Mouse (Mus musculus): ENCODE measurements at regions not wholly inside any gene's neighbourhood (a gene's known extent, or its start where the extent isn't known, plus 50 kb on each side); places are given as distances from the start of the nearest gene placed in this dataset.

- Histone ChIP-seq H3K4me3 (ENCODE audit: low read depth, low read length) (no peak overlapping the region), H3K27ac (ENCODE audit: low read depth, low read length) (no peak overlapping the region), H3K4me2 (ENCODE audit: low read depth) (no peak overlapping the region), H3K4me1 (ENCODE audit: control insufficient read depth, insufficient read depth, low read length) (no peaks in the 10 kb centered on the region), H3K36me3 (ENCODE audit: control insufficient read depth, insufficient read depth, low read length) (no peaks in the 10 kb centered on the region), H3K9me3 (ENCODE audit: control insufficient read depth, low read length) (no peaks in the 10 kb centered on the region), H3K9ac (ENCODE audit: low read length) (no peak overlapping the region), H3K27me3 (ENCODE audit: control insufficient read depth, insufficient read depth, low read length) (no peaks in the 10 kb centered on the region)
- no peak for ATAC-seq (ENCODE audit: insufficient read depth, low FRiP score, low TSS enrichment)
- no peak for DNase-seq (ENCODE audit: low spot score)
- WGBS, result 88% methylated on average over 13 of the region's 13 CpGs
Measured at GRCm38 (mm10) chr14:99521954-99522523, 223.5 kb downstream of the Klf5 start.

GRCm38 (mm10) chr14:99535781-99536180, 237.3 kb downstream of the Klf5 start:
- H3K9me3 ChIP-seq (ENCODE audit: control insufficient read depth, low read length), result no peaks in the 10 kb centered on the region
- H3K4me2 ChIP-seq (ENCODE audit: low read depth), result no peak overlapping the region
- no peaks in the 10 kb centered on the region for H3K36me3 ChIP-seq (ENCODE audit: control insufficient read depth, insufficient read depth, low read length)
- DNase-seq (ENCODE audit: low spot score) (no peak), ATAC-seq (ENCODE audit: insufficient read depth, low FRiP score, low TSS enrichment) (no peak)
- H3K27ac ChIP-seq (ENCODE audit: low read depth, low read length), result no peak overlapping the region
- 91% methylated on average over 6 of the region's 6 CpGs for WGBS
- no peaks in the 10 kb centered on the region for H3K4me1 ChIP-seq (ENCODE audit: control insufficient read depth, insufficient read depth, low read length)
- H3K4me3 ChIP-seq (ENCODE audit: low read depth, low read length), result no peak overlapping the region
- H3K9ac ChIP-seq (ENCODE audit: low read length), result no peak overlapping the region
- H3K27me3 ChIP-seq (ENCODE audit: control insufficient read depth, insufficient read depth, low read length), result no peaks in the 10 kb centered on the region

- no peak overlapping the region for H3K4me2 ChIP-seq (ENCODE audit: low read depth)
- no peak overlapping the region for H3K4me3 ChIP-seq (ENCODE audit: low read depth, low read length)
- no peak overlapping the region for H3K27ac ChIP-seq (ENCODE audit: low read depth, low read length)
- DNase-seq (ENCODE audit: low spot score), result no peak
- WGBS, result 79% methylated on average over 1 of the region's 1 CpGs
- H3K36me3 ChIP-seq (ENCODE audit: control insufficient read depth, insufficient read depth, low read length), result no peaks in the 10 kb centered on the region
- no peaks in the 10 kb centered on the region for H3K4me1 ChIP-seq (ENCODE audit: control insufficient read depth, insufficient read depth, low read length)
- ATAC-seq (ENCODE audit: insufficient read depth, low FRiP score, low TSS enrichment), result no peak
- no peaks in the 10 kb centered on the region for H3K9me3 ChIP-seq (ENCODE audit: control insufficient read depth, low read length)
- no peaks in the 10 kb centered on the region for H3K27me3 ChIP-seq (ENCODE audit: control insufficient read depth, insufficient read depth, low read length)
- no peak overlapping the region for H3K9ac ChIP-seq (ENCODE audit: low read length)
Measured at GRCm38 (mm10) chr14:99537286-99537685, 238.8 kb downstream of the Klf5 start.

- Histone ChIP-seq H3K4me1 (ENCODE audit: control insufficient read depth, insufficient read depth, low read length) (no peaks in the 10 kb centered on the region), H3K4me2 (ENCODE audit: low read depth) (no peak overlapping the region), H3K9me3 (ENCODE audit: control insufficient read depth, low read length) (no peaks in the 10 kb centered on the region), H3K27ac (ENCODE audit: low read depth, low read length) (no peak overlapping the region), H3K4me3 (ENCODE audit: low read depth, low read length) (no peak overlapping the region), H3K36me3 (ENCODE audit: control insufficient read depth, insufficient read depth, low read length) (no peaks in the 10 kb centered on the region), H3K27me3 (ENCODE audit: control insufficient read depth, insufficient read depth, low read length) (no peaks in the 10 kb centered on the region), H3K9ac (ENCODE audit: low read length) (no peak overlapping the region)
- DNase-seq (ENCODE audit: low spot score) (no peak), ATAC-seq (ENCODE audit: insufficient read depth, low FRiP score, low TSS enrichment) (no peak)
Measured at GRCm38 (mm10) chr14:99541716-99542115, 243.2 kb downstream of the Klf5 start.

GRCm38 (mm10) chr14:99547931-99548330, 249.4 kb downstream of the Klf5 start:
- Histone ChIP-seq H3K9me3 (ENCODE audit: control insufficient read depth, low read length) (no peaks in the 10 kb centered on the region), H3K27me3 (ENCODE audit: control insufficient read depth, insufficient read depth, low read length) (no peaks in the 10 kb centered on the region), H3K4me3 (ENCODE audit: low read depth, low read length) (no peak overlapping the region), H3K36me3 (ENCODE audit: control insufficient read depth, insufficient read depth, low read length) (no peaks in the 10 kb centered on the region), H3K4me1 (ENCODE audit: control insufficient read depth, insufficient read depth, low read length) (no peaks in the 10 kb centered on the region), H3K4me2 (ENCODE audit: low read depth) (no peak overlapping the region), H3K9ac (ENCODE audit: low read length) (no peak overlapping the region), H3K27ac (ENCODE audit: low read depth, low read length) (no peak overlapping the region)
- WGBS, result 96% methylated on average over 6 of the region's 6 CpGs
- ATAC-seq (ENCODE audit: insufficient read depth, low FRiP score, low TSS enrichment) (no peak), DNase-seq (ENCODE audit: low spot score) (no peak)

- H3K4me2 ChIP-seq (ENCODE audit: low read depth), result no peak overlapping the region
- ATAC-seq (ENCODE audit: insufficient read depth, low FRiP score, low TSS enrichment), result no peak
- WGBS, result 89% methylated on average over 14 of the region's 14 CpGs
- H3K27me3 ChIP-seq (ENCODE audit: control insufficient read depth, insufficient read depth, low read length), result no peaks in the 10 kb centered on the region
- H3K36me3 ChIP-seq (ENCODE audit: control insufficient read depth, insufficient read depth, low read length), result no peaks in the 10 kb centered on the region
- no peaks in the 10 kb centered on the region for H3K9me3 ChIP-seq (ENCODE audit: control insufficient read depth, low read length)
- no peak overlapping the region for H3K4me3 ChIP-seq (ENCODE audit: low read depth, low read length)
- no peaks in the 10 kb centered on the region for H3K4me1 ChIP-seq (ENCODE audit: control insufficient read depth, insufficient read depth, low read length)
- H3K9ac ChIP-seq (ENCODE audit: low read length), result no peak overlapping the region
- DNase-seq (ENCODE audit: low spot score), result no peak
- H3K27ac ChIP-seq (ENCODE audit: low read depth, low read length), result no peak overlapping the region
Measured at GRCm38 (mm10) chr14:99548363-99549248, 250.1 kb downstream of the Klf5 start.

- Histone ChIP-seq H3K36me3 (ENCODE audit: control insufficient read depth, insufficient read depth, low read length) (no peaks in the 10 kb centered on the region), H3K27ac (ENCODE audit: low read depth, low read length) (no peak overlapping the region), H3K9ac (ENCODE audit: low read length) (no peak overlapping the region), H3K4me2 (ENCODE audit: low read depth) (no peak overlapping the region), H3K9me3 (ENCODE audit: control insufficient read depth, low read length) (no peaks in the 10 kb centered on the region), H3K4me1 (ENCODE audit: control insufficient read depth, insufficient read depth, low read length) (no peaks in the 10 kb centered on the region), H3K4me3 (ENCODE audit: low read depth, low read length) (no peak overlapping the region), H3K27me3 (ENCODE audit: control insufficient read depth, insufficient read depth, low read length) (no peaks in the 10 kb centered on the region)
- WGBS, result 87% methylated on average over 9 of the region's 9 CpGs
- ATAC-seq (ENCODE audit: insufficient read depth, low FRiP score, low TSS enrichment), result no peak
- no peak for DNase-seq (ENCODE audit: low spot score)
Measured at GRCm38 (mm10) chr14:99564024-99564423, 265.5 kb downstream of the Klf5 start.

- Histone ChIP-seq H3K27me3 (ENCODE audit: control insufficient read depth, insufficient read depth, low read length) (no peaks in the 10 kb centered on the region), H3K27ac (ENCODE audit: low read depth, low read length) (no peak overlapping the region), H3K4me2 (ENCODE audit: low read depth) (no peak overlapping the region), H3K9ac (ENCODE audit: low read length) (no peak overlapping the region), H3K36me3 (ENCODE audit: control insufficient read depth, insufficient read depth, low read length) (no peaks in the 10 kb centered on the region), H3K4me3 (ENCODE audit: low read depth, low read length) (no peak overlapping the region), H3K4me1 (ENCODE audit: control insufficient read depth, insufficient read depth, low read length) (no peaks in the 10 kb centered on the region), H3K9me3 (ENCODE audit: control insufficient read depth, low read length) (no peaks in the 10 kb centered on the region)
- ATAC-seq (ENCODE audit: insufficient read depth, low FRiP score, low TSS enrichment), result no peak
- no peak for DNase-seq (ENCODE audit: low spot score)
- WGBS, result 85% methylated on average over 2 of the region's 2 CpGs
Measured at GRCm38 (mm10) chr14:99574146-99574545, 275.7 kb downstream of the Klf5 start.

GRCm38 (mm10) chr14:99578665-99579064, 280.2 kb downstream of the Klf5 start:
- Histone ChIP-seq H3K27ac (ENCODE audit: low read depth, low read length) (no peak overlapping the region), H3K4me1 (ENCODE audit: control insufficient read depth, insufficient read depth, low read length) (no peaks in the 10 kb centered on the region), H3K4me3 (ENCODE audit: low read depth, low read length) (no peak overlapping the region), H3K9ac (ENCODE audit: low read length) (no peak overlapping the region), H3K9me3 (ENCODE audit: control insufficient read depth, low read length) (no peaks in the 10 kb centered on the region), H3K36me3 (ENCODE audit: control insufficient read depth, insufficient read depth, low read length) (no peaks in the 10 kb centered on the region), H3K4me2 (ENCODE audit: low read depth) (no peak overlapping the region), H3K27me3 (ENCODE audit: control insufficient read depth, insufficient read depth, low read length) (no peaks in the 10 kb centered on the region)
- ATAC-seq (ENCODE audit: insufficient read depth, low FRiP score, low TSS enrichment) (no peak), DNase-seq (ENCODE audit: low spot score) (no peak)
- 80% methylated on average over 17 of the region's 17 CpGs for WGBS

All from neural tube, embryonic 11.5 days (tissue).